Mouse (Mus musculus): ENCODE measurements around the gene Abcb6. TPM values are rescaled to one million over a fixed set of nuclear protein-coding genes. Genes with fewer than 3 reads are reported as not detected.

The Abcb6 gene
- polyA plus RNA-seq, 1 experiment from 2014 or later = 35.2 TPM

- H3K27me3 ChIP-seq = no peaks in the 10 kb centered on the region
- under 1% methylated on average over 19 of the region's 19 CpGs for WGBS
- no peak for ATAC-seq (ENCODE audit: insufficient number of reproducible peaks, insufficient read depth, low FRiP score, low TSS enrichment, low read depth)
- H3K9ac ChIP-seq = peak overlapping the region; percentile 91
- peak overlapping the region; percentile 80 for H3K4me3 ChIP-seq
- peak overlapping the region; percentile 90 for H3K4me2 ChIP-seq
- peaks cover 21% of the 10 kb centered on the region for H3K4me1 ChIP-seq
- no peaks in the 10 kb centered on the region for H3K9me3 ChIP-seq
- peak overlapping the region; percentile 95 for H3K27ac ChIP-seq
- peaks cover 42% of the 10 kb centered on the region for H3K36me3 ChIP-seq
Observed at GRCm38 (mm10) chr1:75192452-75192851, 12.3 kb upstream of the Abcb6 start.

GRCm38 (mm10) chr1:75191622-75192402 lies 11.6 kb upstream of the Abcb6 start, which contains the start of the genes Ankzf1 and Atg9a:
Gene Ankzf1 (plus strand): TSS chr1:75192151.
Gene Atg9a (minus strand): TSS chr1:75192196.
- Histone ChIP-seq H3K9me3 (no peaks in the 10 kb centered on the region), H3K9ac (peak within 1 kb of the TSS; percentile 92), H3K27ac (peak within 1 kb of the TSS; percentile 95), H3K36me3 (peaks cover 43% of the 10 kb centered on the region), H3K27me3 (no peaks in the 10 kb centered on the region), H3K4me3 (peak within 1 kb of the TSS; percentile 80), H3K4me2 (peak within 1 kb of the TSS; percentile 90), H3K4me1 (peaks cover 21% of the 10 kb centered on the region)
- under 1% methylated on average over 56 of the region's 56 CpGs for WGBS
- ATAC-seq (ENCODE audit: insufficient number of reproducible peaks, insufficient read depth, low FRiP score, low TSS enrichment, low read depth) = peak; percentile 98

- no peak; the same call in 1 of the 2 replicates for ATAC-seq (ENCODE audit: insufficient number of reproducible peaks, insufficient read depth, low FRiP score, low TSS enrichment, low read depth)
- H3K36me3 ChIP-seq = peaks cover 43% of the 10 kb centered on the region
- no peaks in the 10 kb centered on the region for H3K9me3 ChIP-seq
- H3K27me3 ChIP-seq = no peaks in the 10 kb centered on the region
- peak overlapping the region; percentile 86 for H3K27ac ChIP-seq
- 44% methylated on average over 5 of the region's 5 CpGs for WGBS
- H3K9ac ChIP-seq = peak overlapping the region; percentile 92
- peak overlapping the region; percentile 90 for H3K4me2 ChIP-seq
- peaks cover 21% of the 10 kb centered on the region for H3K4me1 ChIP-seq
- peak overlapping the region; percentile 80 for H3K4me3 ChIP-seq
Observed at GRCm38 (mm10) chr1:75191258-75191621, 11.0 kb upstream of the Abcb6 start.

- H3K4me3 ChIP-seq = peak overlapping the region; percentile 80
- H3K9ac ChIP-seq = peak overlapping the region; percentile 92; the same call in 1 of the 2 replicates
- peaks cover 21% of the 10 kb centered on the region for H3K4me1 ChIP-seq
- H3K27ac ChIP-seq = no peak overlapping the region
- no peak for ATAC-seq (ENCODE audit: insufficient number of reproducible peaks, insufficient read depth, low FRiP score, low TSS enrichment, low read depth)
- peak overlapping the region; percentile 90 for H3K4me2 ChIP-seq
- no peaks in the 10 kb centered on the region for H3K27me3 ChIP-seq
- H3K9me3 ChIP-seq = no peaks in the 10 kb centered on the region
- 75% methylated on average over 2 of the region's 2 CpGs for WGBS
- H3K36me3 ChIP-seq = peaks cover 43% of the 10 kb centered on the region
Observed at GRCm38 (mm10) chr1:75190577-75190976, 10.4 kb upstream of the Abcb6 start.

- Histone ChIP-seq H3K27me3 (no peaks in the 10 kb centered on the region), H3K27ac (no peak overlapping the region), H3K9ac (no peak overlapping the region), H3K4me2 (no peak overlapping the region), H3K9me3 (no peaks in the 10 kb centered on the region), H3K4me3 (no peak overlapping the region), H3K36me3 (peaks cover 59% of the 10 kb centered on the region), H3K4me1 (peaks cover 15% of the 10 kb centered on the region)
- 82% methylated on average over 2 of the region's 2 CpGs for WGBS
- no peak for ATAC-seq (ENCODE audit: insufficient number of reproducible peaks, insufficient read depth, low FRiP score, low TSS enrichment, low read depth)
Observed at GRCm38 (mm10) chr1:75187914-75188483, 7.8 kb upstream of the Abcb6 start.

- H3K36me3 ChIP-seq = peaks cover 68% of the 10 kb centered on the region
- no peak overlapping the region for H3K4me3 ChIP-seq
- no peaks in the 10 kb centered on the region for H3K9me3 ChIP-seq
- H3K4me2 ChIP-seq = no peak overlapping the region
- no peak overlapping the region for H3K27ac ChIP-seq
- H3K4me1 ChIP-seq = peaks cover 14% of the 10 kb centered on the region
- no peak overlapping the region for H3K9ac ChIP-seq
- no peak for ATAC-seq (ENCODE audit: insufficient number of reproducible peaks, insufficient read depth, low FRiP score, low TSS enrichment, low read depth)
- H3K27me3 ChIP-seq = no peaks in the 10 kb centered on the region
Observed at GRCm38 (mm10) chr1:75187126-75187525, 6.9 kb upstream of the Abcb6 start.

- Histone ChIP-seq H3K4me1 (peaks cover 9% of the 10 kb centered on the region), H3K4me3 (no peak overlapping the region), H3K9me3 (no peaks in the 10 kb centered on the region), H3K27ac (no peak overlapping the region), H3K4me2 (no peak overlapping the region), H3K36me3 (peaks cover 76% of the 10 kb centered on the region), H3K9ac (0 out of 2 replicates have a peak overlapping the region, but pooled peaks have one; percentile 16), H3K27me3 (no peaks in the 10 kb centered on the region)
- 94% methylated on average over 11 of the region's 11 CpGs for WGBS
- ATAC-seq (ENCODE audit: insufficient number of reproducible peaks, insufficient read depth, low FRiP score, low TSS enrichment, low read depth) = no peak
Observed at GRCm38 (mm10) chr1:75185495-75185894, 5.3 kb upstream of the Abcb6 start.

GRCm38 (mm10) chr1:75182160-75182559 lies 2.0 kb upstream of the Abcb6 start:
- WGBS = 57% methylated on average over 4 of the region's 4 CpGs
- H3K9ac ChIP-seq = no peak overlapping the region
- H3K36me3 ChIP-seq = peaks cover 67% of the 10 kb centered on the region
- no peak overlapping the region for H3K4me2 ChIP-seq
- H3K27ac ChIP-seq = no peak overlapping the region
- no peaks in the 10 kb centered on the region for H3K27me3 ChIP-seq
- H3K9me3 ChIP-seq = no peaks in the 10 kb centered on the region
- H3K4me3 ChIP-seq = no peak overlapping the region
- no peak for ATAC-seq (ENCODE audit: insufficient number of reproducible peaks, insufficient read depth, low FRiP score, low TSS enrichment, low read depth)
- H3K4me1 ChIP-seq = peaks cover 21% of the 10 kb centered on the region

- ATAC-seq (ENCODE audit: insufficient number of reproducible peaks, insufficient read depth, low FRiP score, low TSS enrichment, low read depth) = no peak
- Histone ChIP-seq H3K36me3 (peaks cover 66% of the 10 kb centered on the region), H3K27me3 (no peaks in the 10 kb centered on the region), H3K9ac (no peak overlapping the region), H3K4me3 (no peak overlapping the region), H3K4me2 (no peak overlapping the region), H3K27ac (no peak overlapping the region), H3K9me3 (no peaks in the 10 kb centered on the region), H3K4me1 (peaks cover 21% of the 10 kb centered on the region)
- 85% methylated on average over 4 of the region's 4 CpGs for WGBS
Observed at GRCm38 (mm10) chr1:75181377-75181870, 1.2 kb upstream of the Abcb6 start.

GRCm38 (mm10) chr1:75180741-75181140 lies 549 bp upstream of the Abcb6 start:
- Histone ChIP-seq H3K9me3 (no peaks in the 10 kb centered on the region), H3K4me3 (peak overlapping the region; percentile 65), H3K4me1 (peaks cover 21% of the 10 kb centered on the region), H3K27ac (no peak overlapping the region), H3K27me3 (no peaks in the 10 kb centered on the region), H3K36me3 (peaks cover 66% of the 10 kb centered on the region), H3K9ac (0 out of 2 replicates have a peak overlapping the region, but pooled peaks have one; percentile 32), H3K4me2 (peak overlapping the region; percentile 100)
- WGBS = 36% methylated on average over 7 of the region's 7 CpGs
- no peak for ATAC-seq (ENCODE audit: insufficient number of reproducible peaks, insufficient read depth, low FRiP score, low TSS enrichment, low read depth)

GRCm38 (mm10) chr1:75179334-75180104 lies 673 bp downstream of the Abcb6 start:
- peaks cover 65% of the 10 kb centered on the region for H3K36me3 ChIP-seq
- no peaks in the 10 kb centered on the region for H3K9me3 ChIP-seq
- peak overlapping the region; percentile 76 for H3K9ac ChIP-seq
- ATAC-seq (ENCODE audit: insufficient number of reproducible peaks, insufficient read depth, low FRiP score, low TSS enrichment, low read depth) = peak; percentile 17; the same call in 1 of the 2 replicates
- 9% methylated on average over 23 of the region's 23 CpGs for WGBS
- H3K4me3 ChIP-seq = peak overlapping the region; percentile 65
- H3K27me3 ChIP-seq = no peaks in the 10 kb centered on the region
- peak overlapping the region; percentile 100 for H3K4me2 ChIP-seq
- no peak overlapping the region for H3K27ac ChIP-seq
- peaks cover 21% of the 10 kb centered on the region for H3K4me1 ChIP-seq
